Mouse (Mus musculus): Measurements from ENCODE around the gene Kcnma1. TPM values are rescaled to one million over a fixed set of nuclear protein-coding genes. Genes with fewer than 3 reads are reported as not detected.

Gene Kcnma1
- polyA plus RNA-seq, 1 experiment from 2014 or later: 0.03 TPM

GRCm38 (mm10) chr14:23624455-23624854 is 389.8 kb downstream of the Kcnma1 start:
- Histone ChIP-seq H3K9ac (no peak overlapping the region), H3K36me3 (no peaks in the 10 kb centered on the region), H3K9me3 (replicated peaks) (no peaks in the 10 kb centered on the region), H3K4me2 (no peak overlapping the region), H3K27me3 (no peaks in the 10 kb centered on the region), H3K27ac (no peak overlapping the region), H3K4me3 (replicated peaks) (no peak overlapping the region), H3K4me1 (replicated peaks) (no peaks in the 10 kb centered on the region)
- WGBS (ENCODE audit: insufficient replicate concordance): 33% methylated on average over 1 of the region's 1 CpGs
- DNase-seq (no peak), ATAC-seq (ENCODE audit: low read depth) (no peak)

GRCm38 (mm10) chr14:23620685-23621084 is 393.6 kb downstream of the Kcnma1 start:
- Histone ChIP-seq H3K9me3 (replicated peaks) (no peaks in the 10 kb centered on the region), H3K36me3 (no peaks in the 10 kb centered on the region), H3K9ac (no peak overlapping the region), H3K4me3 (replicated peaks) (no peak overlapping the region), H3K4me1 (replicated peaks) (no peaks in the 10 kb centered on the region), H3K27ac (no peak overlapping the region), H3K4me2 (no peak overlapping the region), H3K27me3 (no peaks in the 10 kb centered on the region)
- no peak for ATAC-seq (ENCODE audit: low read depth)
- DNase-seq: no peak
- 52% methylated on average over 2 of the region's 2 CpGs for WGBS (ENCODE audit: insufficient replicate concordance)

DNA sequence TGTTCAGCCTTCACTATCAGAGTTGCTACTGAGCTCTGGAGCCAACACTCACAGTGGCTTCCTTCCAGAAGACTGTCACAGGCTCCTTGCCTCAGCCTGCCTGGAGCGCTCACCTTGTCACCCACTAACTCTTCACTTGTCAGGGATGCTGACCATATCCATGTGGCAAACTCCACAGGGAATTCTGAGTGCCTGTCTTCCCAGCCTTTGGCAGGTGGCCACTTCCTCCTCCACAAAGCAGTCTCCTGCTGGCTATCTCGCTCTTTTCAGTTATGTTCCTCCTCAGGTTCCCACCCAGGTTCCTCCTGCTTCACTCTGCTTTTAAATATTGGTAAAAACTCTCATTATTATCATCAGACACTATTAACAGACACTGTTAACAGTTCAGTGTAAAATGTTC is 395.3 kb downstream of the Kcnma1 start:
- H3K4me1 ChIP-seq (replicated peaks): no peaks in the 10 kb centered on the region
- ATAC-seq (ENCODE audit: low read depth) (no peak), DNase-seq (no peak)
- H3K4me2 ChIP-seq: no peak overlapping the region
- no peaks in the 10 kb centered on the region for H3K27me3 ChIP-seq
- H3K36me3 ChIP-seq: no peaks in the 10 kb centered on the region
- 50% methylated on average over 2 of the region's 2 CpGs for WGBS (ENCODE audit: insufficient replicate concordance)
- no peaks in the 10 kb centered on the region for H3K9me3 ChIP-seq (replicated peaks)
- H3K27ac ChIP-seq: no peak overlapping the region
- no peak overlapping the region for H3K4me3 ChIP-seq (replicated peaks)
- no peak overlapping the region for H3K9ac ChIP-seq

DNA sequence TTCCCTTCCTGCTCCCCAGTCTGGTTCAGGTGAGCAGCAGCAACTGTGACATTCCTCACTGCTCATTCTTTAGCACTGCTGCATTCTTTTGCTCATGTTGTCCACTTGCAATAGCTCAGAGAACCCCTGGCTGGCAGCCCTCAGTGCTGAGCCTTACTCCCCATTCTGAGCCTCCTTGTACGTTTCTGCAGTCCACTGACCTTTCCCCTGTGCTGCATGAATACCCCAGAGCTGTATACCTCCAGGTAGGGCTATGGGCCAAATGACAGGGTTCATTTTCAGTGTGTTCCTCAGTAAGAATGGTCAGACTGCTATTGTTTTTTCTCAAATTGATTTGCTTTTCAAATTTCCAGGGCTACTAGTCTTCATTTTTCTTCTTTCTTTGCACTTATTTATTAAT is 396.2 kb downstream of the Kcnma1 start:
- no peaks in the 10 kb centered on the region for H3K36me3 ChIP-seq
- H3K4me2 ChIP-seq: no peak overlapping the region
- no peaks in the 10 kb centered on the region for H3K9me3 ChIP-seq (replicated peaks)
- H3K27ac ChIP-seq: no peak overlapping the region
- no peaks in the 10 kb centered on the region for H3K27me3 ChIP-seq
- 43% methylated on average over 1 of the region's 1 CpGs for WGBS (ENCODE audit: insufficient replicate concordance)
- H3K4me3 ChIP-seq (replicated peaks): no peak overlapping the region
- ATAC-seq (ENCODE audit: low read depth) (no peak), DNase-seq (no peak)
- no peaks in the 10 kb centered on the region for H3K4me1 ChIP-seq (replicated peaks)
- no peak overlapping the region for H3K9ac ChIP-seq

GRCm38 (mm10) chr14:23610054-23610453 is 404.2 kb downstream of the Kcnma1 start:
- DNase-seq (no peak), ATAC-seq (ENCODE audit: low read depth) (no peak)
- Histone ChIP-seq H3K27me3 (no peaks in the 10 kb centered on the region), H3K9ac (no peak overlapping the region), H3K36me3 (no peaks in the 10 kb centered on the region), H3K4me2 (no peak overlapping the region), H3K4me3 (replicated peaks) (no peak overlapping the region), H3K27ac (no peak overlapping the region), H3K9me3 (replicated peaks) (no peaks in the 10 kb centered on the region), H3K4me1 (replicated peaks) (no peaks in the 10 kb centered on the region)
- WGBS (ENCODE audit: insufficient replicate concordance): 54% methylated on average over 3 of the region's 3 CpGs

- Histone ChIP-seq H3K9ac (no peak overlapping the region), H3K4me2 (no peak overlapping the region), H3K27ac (no peak overlapping the region), H3K9me3 (replicated peaks) (no peaks in the 10 kb centered on the region), H3K4me3 (replicated peaks) (no peak overlapping the region), H3K4me1 (replicated peaks) (no peaks in the 10 kb centered on the region), H3K36me3 (no peaks in the 10 kb centered on the region), H3K27me3 (no peaks in the 10 kb centered on the region)
- DNase-seq (no peak), ATAC-seq (ENCODE audit: low read depth) (no peak)
- 63% methylated on average over 7 of the region's 7 CpGs for WGBS (ENCODE audit: insufficient replicate concordance)
These were observed 408.6 kb downstream of the Kcnma1 start for GRCm38 (mm10) chr14:23605740-23606139.

DNA sequence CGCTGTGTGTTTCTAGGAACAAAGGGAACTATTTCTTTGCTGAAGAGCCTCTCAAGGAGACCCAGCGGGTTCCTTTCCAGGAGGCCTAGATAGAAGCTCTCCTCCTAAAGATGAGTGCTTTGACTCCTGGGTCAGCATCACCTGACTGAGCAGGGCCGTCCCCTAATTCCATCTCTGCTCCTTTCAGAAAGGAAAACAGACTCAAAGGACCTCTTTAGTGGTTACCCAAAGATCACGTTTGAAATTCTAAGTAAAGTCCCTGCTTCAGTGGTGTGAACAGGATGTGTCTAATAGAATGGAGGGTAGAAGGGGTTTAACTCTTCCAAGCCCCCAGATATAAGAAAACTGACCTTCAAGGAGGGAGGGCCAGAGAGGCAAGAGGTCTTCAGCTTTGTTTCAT is 411.4 kb downstream of the Kcnma1 start:
- no peak for ATAC-seq (ENCODE audit: low read depth)
- no peaks in the 10 kb centered on the region for H3K9me3 ChIP-seq (replicated peaks)
- H3K27me3 ChIP-seq: no peaks in the 10 kb centered on the region
- no peak overlapping the region for H3K27ac ChIP-seq
- no peak overlapping the region for H3K4me3 ChIP-seq (replicated peaks)
- no peak overlapping the region for H3K9ac ChIP-seq
- H3K4me1 ChIP-seq (replicated peaks): no peaks in the 10 kb centered on the region
- no peak for DNase-seq
- 32% methylated on average over 4 of the region's 4 CpGs for WGBS (ENCODE audit: insufficient replicate concordance)
- H3K4me2 ChIP-seq: no peak overlapping the region
- no peaks in the 10 kb centered on the region for H3K36me3 ChIP-seq

GRCm38 (mm10) chr14:23602054-23602453 is 412.2 kb downstream of the Kcnma1 start:
- ATAC-seq (ENCODE audit: low read depth) (no peak), DNase-seq (no peak)
- Histone ChIP-seq H3K4me2 (no peak overlapping the region), H3K9ac (no peak overlapping the region), H3K27me3 (no peaks in the 10 kb centered on the region), H3K9me3 (replicated peaks) (no peaks in the 10 kb centered on the region), H3K4me1 (replicated peaks) (no peaks in the 10 kb centered on the region), H3K27ac (no peak overlapping the region), H3K36me3 (no peaks in the 10 kb centered on the region), H3K4me3 (replicated peaks) (no peak overlapping the region)
- 50% methylated on average over 2 of the region's 2 CpGs for WGBS (ENCODE audit: insufficient replicate concordance)

- H3K27me3 ChIP-seq: no peaks in the 10 kb centered on the region
- DNase-seq (no peak), ATAC-seq (ENCODE audit: low read depth) (no peak)
- 58% methylated on average over 5 of the region's 5 CpGs for WGBS (ENCODE audit: insufficient replicate concordance)
- no peak overlapping the region for H3K9ac ChIP-seq
- H3K4me2 ChIP-seq: no peak overlapping the region
- no peak overlapping the region for H3K4me3 ChIP-seq (replicated peaks)
- H3K9me3 ChIP-seq (replicated peaks): no peaks in the 10 kb centered on the region
- H3K27ac ChIP-seq: no peak overlapping the region
- H3K36me3 ChIP-seq: no peaks in the 10 kb centered on the region
- no peaks in the 10 kb centered on the region for H3K4me1 ChIP-seq (replicated peaks)
These were observed 419.7 kb downstream of the Kcnma1 start for GRCm38 (mm10) chr14:23594629-23595028.

DNA sequence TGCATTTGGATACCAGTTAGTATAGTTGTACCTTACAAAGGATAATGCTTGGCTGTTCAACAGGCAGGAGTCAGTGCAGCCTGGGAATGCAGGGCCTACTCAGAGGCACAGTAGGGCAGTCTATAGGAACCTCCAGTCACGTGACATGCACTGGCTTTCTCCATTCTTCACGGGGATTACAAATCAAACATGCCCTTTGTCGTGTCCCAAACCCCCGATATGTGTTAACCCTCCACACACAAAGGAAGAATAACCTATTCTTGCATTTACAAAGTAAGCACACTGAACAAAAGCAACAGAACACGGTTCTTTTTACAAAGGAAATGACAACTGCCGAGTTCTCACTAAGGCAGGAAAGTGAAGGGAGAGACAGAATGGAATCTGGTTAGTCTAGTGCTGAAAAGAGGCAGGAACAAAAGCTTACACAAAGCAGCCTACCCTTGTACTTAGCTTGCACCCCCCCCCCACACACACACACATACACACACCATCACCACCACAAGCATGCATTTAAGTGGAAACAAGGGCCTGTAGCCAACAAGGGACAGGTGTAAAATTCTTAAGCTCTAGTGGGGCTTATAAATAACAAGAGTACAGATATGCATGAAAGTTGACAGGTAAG is 421.4 kb downstream of the Kcnma1 start:
- H3K4me1 ChIP-seq (replicated peaks): no peaks in the 10 kb centered on the region
- no peak overlapping the region for H3K4me2 ChIP-seq
- no peaks in the 10 kb centered on the region for H3K36me3 ChIP-seq
- ATAC-seq (ENCODE audit: low read depth) (no peak), DNase-seq (no peak)
- no peak overlapping the region for H3K9ac ChIP-seq
- no peaks in the 10 kb centered on the region for H3K9me3 ChIP-seq (replicated peaks)
- 52% methylated on average over 6 of the region's 6 CpGs for WGBS (ENCODE audit: insufficient replicate concordance)
- H3K27ac ChIP-seq: no peak overlapping the region
- no peak overlapping the region for H3K4me3 ChIP-seq (replicated peaks)
- no peaks in the 10 kb centered on the region for H3K27me3 ChIP-seq

- H3K4me1 ChIP-seq (replicated peaks): no peaks in the 10 kb centered on the region
- 53% methylated on average over 7 of the region's 7 CpGs for WGBS (ENCODE audit: insufficient replicate concordance)
- ATAC-seq (ENCODE audit: low read depth): no peak
These were observed 424.4 kb downstream of the Kcnma1 start for GRCm38 (mm10) chr14:23589744-23590481.

DNA sequence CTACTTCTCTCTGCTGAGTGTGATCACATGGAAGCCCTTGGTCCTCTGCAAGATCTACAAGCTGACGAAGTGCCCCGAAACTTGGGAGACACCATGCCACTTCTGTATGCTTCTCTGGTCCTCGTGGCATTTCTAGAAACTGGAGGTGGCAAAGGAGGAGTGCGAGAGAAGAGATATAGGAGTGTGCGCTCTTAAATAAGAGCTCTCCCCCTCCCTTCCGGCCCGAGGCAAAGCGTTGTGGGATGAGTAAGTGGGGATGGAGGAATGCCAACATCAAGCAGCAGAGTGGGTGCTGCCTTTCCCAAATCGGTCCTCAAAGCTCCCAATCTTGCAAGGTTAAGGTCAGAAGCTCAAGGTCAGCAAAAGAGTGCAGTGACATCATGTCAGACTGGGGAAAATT is 426.8 kb downstream of the Kcnma1 start:
- WGBS (ENCODE audit: insufficient replicate concordance): 62% methylated on average over 9 of the region's 9 CpGs
- H3K36me3 ChIP-seq: no peaks in the 10 kb centered on the region
- H3K9me3 ChIP-seq (replicated peaks): no peaks in the 10 kb centered on the region
- ATAC-seq (ENCODE audit: low read depth) (no peak), DNase-seq (no peak)
- no peaks in the 10 kb centered on the region for H3K4me1 ChIP-seq (replicated peaks)
- no peak overlapping the region for H3K4me3 ChIP-seq (replicated peaks)
- no peak overlapping the region for H3K4me2 ChIP-seq
- H3K27me3 ChIP-seq: no peaks in the 10 kb centered on the region
- H3K27ac ChIP-seq: no peak overlapping the region
- H3K9ac ChIP-seq: no peak overlapping the region

More at GRCm38 (mm10) chr14:23589744-23590481, 424.4 kb downstream of the Kcnma1 start:
- Histone ChIP-seq H3K36me3 (no peaks in the 10 kb centered on the region), H3K27ac (no peak overlapping the region), H3K9me3 (replicated peaks) (no peaks in the 10 kb centered on the region), H3K27me3 (no peaks in the 10 kb centered on the region), H3K4me3 (replicated peaks) (no peak overlapping the region), H3K9ac (no peak overlapping the region), H3K4me2 (no peak overlapping the region)
- no peak for DNase-seq
